Mouse (Mus musculus) MEL (cell line): Measurements from ENCODE around the gene 1700069L16Rik. TPM values are rescaled to one million over a fixed set of nuclear protein-coding genes. Genes with fewer than 3 reads are reported as not detected.

Experiments used
- DNase-seq: peaks from one replicate; pipeline ENCODE4 v3.0.0; 2011; ENCODE audit warnings: low read depth, low spot score
- H3K27ac ChIP-seq: 2 replicates; pipeline ENCODE4 v1.5.1; 2012; ENCODE audit warnings: low read depth, mild to moderate bottlenecking, control low read depth, low read length, moderate library complexity; ENCODE audit not compliant: control insufficient read depth
- H3K27me3 ChIP-seq, 2 experiments: fragments of 150-350 bp in 1 of 2; sonication (generic) in 1 of 2; 2 replicates each; pipeline ENCODE4 v1.6.1; 2012; ENCODE audit warnings: low read length in 2 of 2, mild to moderate bottlenecking in 2 of 2, improper control_type of control experiment in 1 of 2, moderate library complexity in 1 of 2; ENCODE audit not compliant: insufficient read depth in 2 of 2, control insufficient read depth in 1 of 2
- H3K36me3 ChIP-seq, 2 experiments: 2 replicates each; pipeline ENCODE4 v1.6.1; 2012 to 2014; ENCODE audit warnings: low read length in 2 of 2, improper control_type of control experiment in 1 of 2, inconsistent platforms in 1 of 2, mild to moderate bottlenecking in 1 of 2; ENCODE audit not compliant: insufficient read depth in 2 of 2, control insufficient read depth in 1 of 2
- H3K4me1 ChIP-seq, 2 experiments: fragments of 150-350 bp in 1 of 2; sonication (generic) in 1 of 2; 2 replicates each; pipeline ENCODE4 v1.6.1; 2012; ENCODE audit warnings: low read length in 2 of 2, improper control_type of control experiment in 1 of 2, mild to moderate bottlenecking in 1 of 2; ENCODE audit not compliant: insufficient read depth in 2 of 2, control insufficient read depth in 1 of 2
- H3K4me3 ChIP-seq, 2 experiments: fragments of 150-350 bp in 1 of 2; sonication (generic) in 1 of 2; 2 replicates each; pipeline ENCODE4 v1.5.1; 2012; ENCODE audit warnings: low read depth in 2 of 2, low read length in 2 of 2, mild to moderate bottlenecking in 2 of 2, moderate library complexity in 2 of 2, control low read depth in 1 of 2, improper control_type of control experiment in 1 of 2; ENCODE audit not compliant: control insufficient read depth in 1 of 2, insufficient read depth in 1 of 2
- H3K79me2 ChIP-seq: 2 replicates; pipeline ENCODE4 v1.6.1; 2012; ENCODE audit warnings: mild to moderate bottlenecking, low read length, moderate library complexity; ENCODE audit not compliant: control insufficient read depth, poor library complexity, insufficient read depth
- H3K9ac ChIP-seq: 2 replicates; pipeline ENCODE4 v1.6.1; 2012; ENCODE audit warnings: low read depth, mild to moderate bottlenecking, control low read depth, low read length, moderate library complexity; ENCODE audit not compliant: control insufficient read depth, poor library complexity, severe bottlenecking
- H3K9me3 ChIP-seq: fragments of 150-350 bp; sonication (generic); replicated peaks from 2 replicates; pipeline ENCODE4 v1.6.1; 2012; ENCODE audit warnings: mild to moderate bottlenecking, low read length, improper control_type of control experiment, moderate library complexity; ENCODE audit not compliant: insufficient read depth
- BHLHE40 ChIP-seq: IDR thresholded peaks from 2 replicates; pipeline ENCODE4 v1.6.1; 2012; ENCODE audit warnings: low read depth, mild to moderate bottlenecking, inconsistent platforms, low read length, improper control_type of control experiment, borderline replicate concordance
- E2F4 ChIP-seq: IDR thresholded peaks from 2 replicates; pipeline ENCODE4 v1.6.1; 2011; ENCODE audit warnings: low read depth, low read length, improper control_type of control experiment, borderline replicate concordance
- ELF1 ChIP-seq: IDR thresholded peaks from 2 replicates; pipeline ENCODE4 v1.6.1; 2014; ENCODE audit warnings: low read depth, mild to moderate bottlenecking, inconsistent platforms, low read length, improper control_type of control experiment, moderate library complexity
- EP300 ChIP-seq, 2 experiments: IDR thresholded peaks; 2 replicates each; pipeline ENCODE4 v1.6.1; 2011; ENCODE audit warnings: improper control_type of control experiment in 2 of 2, low read length in 2 of 2, low read depth in 1 of 2, mild to moderate bottlenecking in 1 of 2
- GABPA ChIP-seq: IDR thresholded peaks from 2 replicates; pipeline ENCODE4 v1.6.1; 2012; ENCODE audit warnings: low read depth, mild to moderate bottlenecking, inconsistent platforms, low read length, improper control_type of control experiment, moderate library complexity
- GATA1 ChIP-seq: IDR thresholded peaks from 2 replicates; pipeline ENCODE4 v1.6.1; 2011; ENCODE audit warnings: low read depth, low read length, improper control_type of control experiment
- KAT2A ChIP-seq: conservative IDR thresholded peaks from 2 replicates; pipeline ENCODE4 v1.6.1; 2012; ENCODE audit warnings: low read depth, low read length, improper control_type of control experiment, inconsistent platforms
- MYB ChIP-seq: IDR thresholded peaks from 2 replicates; pipeline ENCODE4 v1.6.1; 2011; ENCODE audit warnings: mild to moderate bottlenecking, low read depth, low read length, improper control_type of control experiment
- NRF1 ChIP-seq: IDR thresholded peaks from 2 replicates; pipeline ENCODE4 v1.6.1; 2014; ENCODE audit warnings: low read depth, mild to moderate bottlenecking, inconsistent platforms, low read length, improper control_type of control experiment, moderate library complexity; ENCODE audit not compliant: poor library complexity, insufficient read depth, severe bottlenecking
- POLR2A ChIP-seq, 2 experiments: IDR thresholded peaks; 2 replicates each; pipeline ENCODE4 v1.6.1; 2011 to 2012; ENCODE audit warnings: low read length in 2 of 2, mild to moderate bottlenecking in 2 of 2, control low read depth in 1 of 2, improper control_type of control experiment in 1 of 2, low read depth in 1 of 2, moderate library complexity in 1 of 2; ENCODE audit not compliant: control insufficient read depth in 1 of 2, insufficient read depth in 1 of 2, poor library complexity in 1 of 2
- POLR2AphosphoS2 ChIP-seq: IDR thresholded peaks from 2 replicates; pipeline ENCODE4 v1.6.1; 2011; ENCODE audit warnings: low read length, improper control_type of control experiment
- POLR2AphosphoS5 ChIP-seq: IDR thresholded peaks from 2 replicates; pipeline ENCODE4 v1.6.1; 2012; ENCODE audit warnings: low read depth, borderline replicate concordance, mild to moderate bottlenecking, inconsistent platforms, low read length, moderate library complexity, mixed read lengths
- SIN3A ChIP-seq: IDR thresholded peaks from 2 replicates; pipeline ENCODE4 v1.6.1; 2012; ENCODE audit warnings: low read length, improper control_type of control experiment, inconsistent platforms
- TAL1 ChIP-seq: IDR thresholded peaks from 2 replicates; pipeline ENCODE4 v1.6.1; 2012; ENCODE audit warnings: mild to moderate bottlenecking, inconsistent platforms, low read length, moderate library complexity, mixed read lengths
- TBP ChIP-seq: IDR thresholded peaks from 2 replicates; pipeline ENCODE4 v1.8.0; 2011; ENCODE audit warnings: low read depth, low read length, improper control_type of control experiment
- TCF12 ChIP-seq: IDR thresholded peaks from 2 replicates; pipeline ENCODE4 v1.6.1; 2014; ENCODE audit warnings: low read depth, mild to moderate bottlenecking, inconsistent platforms, low read length, improper control_type of control experiment, moderate library complexity
- USF1 ChIP-seq: IDR thresholded peaks from 2 replicates; pipeline ENCODE4 v1.6.1; 2014; ENCODE audit warnings: low read depth, mild to moderate bottlenecking, inconsistent platforms, low read length, improper control_type of control experiment, moderate library complexity
- USF2 ChIP-seq, 2 experiments: IDR thresholded peaks; 2 replicates each; pipeline ENCODE4 v1.6.1; 2011 to 2012; ENCODE audit warnings: improper control_type of control experiment in 2 of 2, low read length in 2 of 2, borderline replicate concordance in 1 of 2, inconsistent platforms in 1 of 2, low read depth in 1 of 2, mild to moderate bottlenecking in 1 of 2; ENCODE audit not compliant: insufficient read depth in 1 of 2
- ZKSCAN1 ChIP-seq: IDR thresholded peaks from 2 replicates; pipeline ENCODE4 v1.6.1; 2012; ENCODE audit warnings: low read depth, mild to moderate bottlenecking, inconsistent platforms, low read length, improper control_type of control experiment, moderate library complexity
- ZMIZ1 ChIP-seq: IDR thresholded peaks from 2 replicates; pipeline ENCODE4 v1.6.1; 2012; ENCODE audit warnings: low read depth, mild to moderate bottlenecking, inconsistent platforms, low read length, improper control_type of control experiment, moderate library complexity
- ZNF384 ChIP-seq: IDR thresholded peaks from 2 replicates; pipeline ENCODE4 v1.6.1; 2012; ENCODE audit warnings: low read depth, mild to moderate bottlenecking, inconsistent platforms, low read length, improper control_type of control experiment
- polyA plus RNA-seq, 2 experiments: library from polyadenylated mRNA; stranded (reverse) in 1 of 2; unstranded in 1 of 2; fragments of >175 nt in 1 of 2; fragments of >200 nt in 1 of 2; gene quantifications; 2 replicates each; pipeline versions ENCODE4 v1.2.1 to v1.2.4; 2012; ENCODE audit warnings: low replicate concordance in 2 of 2, low read depth in 1 of 2; ENCODE audit not compliant: insufficient read length in 2 of 2, insufficient read depth in 1 of 2, missing spikeins in 1 of 2
- total RNA-seq: library from RNA; depleted of rRNA; stranded (reverse); fragments of 300-350 nt; gene quantifications from 2 replicates; pipeline ENCODE4 v1.2.3, GENCODE M21; 2012

1700069L16Rik gene
- total and polyA plus RNA-seq, 3 experiments: not detected

- Histone ChIP-seq H3K36me3 (no peaks in the 10 kb centered on the region; a peak in 1 of 4 replicates), H3K27ac (no peak overlapping the region), H3K9me3 (no peaks in the 10 kb centered on the region), H3K27me3 (no peaks in the 10 kb centered on the region), H3K4me3 (no peak overlapping the region), H3K4me1 (peaks cover 0 to 7% of the 10 kb centered on the region in 2 experiments; a peak in 1 of 4 replicates), H3K9ac (no peak overlapping the region), H3K79me2 (no peaks in the 10 kb centered on the region; the same call in 1 of the 2 replicates)
- DNase-seq: no peak
- TF ChIP-seq GABPA (no peak), BHLHE40 (no peak), ELF1 (no peak), TAL1 (no peak), TBP (no peak), POLR2A (IDR thresholded peaks at IDR 0.05; ENCODE audit: control insufficient read depth in 1 of 2, insufficient read depth in 1 of 2, low read depth in 1 of 2, low read length in 2 of 2, poor library complexity in 1 of 2) (no peak), USF2 (IDR thresholded peaks at IDR 0.05; ENCODE audit: borderline replicate concordance in 1 of 2, insufficient read depth in 1 of 2, low read depth in 1 of 2, low read length in 2 of 2) (no peak), POLR2AphosphoS2 (no peak), E2F4 (no peak), MYB (no peak), USF1 (no peak), ZKSCAN1 (no peak), TCF12 (no peak), ZMIZ1 (no peak), KAT2A (no peak)
Observed at GRCm38 (mm10) chr5:113730641-113731121, 6.1 kb upstream of the 1700069L16Rik start.

GRCm38 (mm10) chr5:113728691-113729090 lies 4.1 kb upstream of the 1700069L16Rik start:
- no peak for DNase-seq
- Histone ChIP-seq H3K79me2 (no peaks in the 10 kb centered on the region), H3K9me3 (no peaks in the 10 kb centered on the region), H3K9ac (no peak overlapping the region), H3K27ac (no peak overlapping the region), H3K4me3 (no peak overlapping the region), H3K27me3 (no peaks in the 10 kb centered on the region), H3K36me3 (no peaks in the 10 kb centered on the region), H3K4me1 (no peaks in the 10 kb centered on the region)
- TF ChIP-seq EP300 (IDR thresholded peaks at IDR 0.05; ENCODE audit: low read depth in 1 of 2, low read length in 2 of 2) (no peak), MYB (no peak), TCF12 (no peak), ZMIZ1 (no peak), GATA1 (no peak), ZNF384 (no peak), E2F4 (no peak), USF2 (IDR thresholded peaks at IDR 0.05; ENCODE audit: borderline replicate concordance in 1 of 2, insufficient read depth in 1 of 2, low read depth in 1 of 2, low read length in 2 of 2) (no peak), SIN3A (no peak), NRF1 (no peak), BHLHE40 (no peak), POLR2AphosphoS5 (no peak)
